ENCODE assay signal across 14 mouse cellular contexts in the genomic region with DNA sequence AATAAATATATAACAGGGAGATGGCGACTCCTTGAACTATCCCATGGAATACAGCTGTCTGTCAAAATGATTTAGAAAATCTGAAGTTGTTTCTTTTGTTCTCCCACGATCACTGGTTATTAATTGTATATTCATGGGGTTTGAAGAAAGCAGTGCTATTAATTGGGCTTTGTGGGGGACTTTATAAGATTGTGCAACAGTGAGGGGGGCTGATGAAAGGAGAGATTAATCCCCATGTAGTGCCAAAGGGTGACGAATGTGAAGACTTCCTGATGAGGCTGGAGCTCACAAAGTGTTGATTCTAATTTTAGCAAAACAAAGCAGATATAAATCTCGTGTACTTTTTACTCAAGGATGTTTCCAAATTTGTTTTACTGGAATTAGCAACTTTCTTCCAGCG.
"Had no signal": no experiment of that assay in that cellular context is flagged by ENCODE, and none has a peak within 500 bp of the region (broad histone marks: within the 10 kb centered on the region; RNA-seq: fewer than 3 reads in every experiment).

No protein-coding gene starts in this region.

- H3K27ac ChIP-seq: midbrain, embryonic 10.5 days; midbrain, embryonic 12.5 days; midbrain, embryonic 15.5 days; neural tube, embryonic 12.5 days had no signal

- H3K4me2 ChIP-seq: lung, embryonic 14.5 days; midbrain, embryonic 12.5 days; midbrain, embryonic 15.5 days; neural tube, embryonic 12.5 days had no signal

- H3K27me3 ChIP-seq: midbrain, embryonic 12.5 days; midbrain, embryonic 15.5 days; neural tube, embryonic 12.5 days had no signal

- H3K9ac ChIP-seq: lung, embryonic 14.5 days; midbrain, embryonic 12.5 days; midbrain, embryonic 15.5 days; neural tube, embryonic 12.5 days had no signal

- H3K4me1 ChIP-seq: midbrain, embryonic 10.5 days; midbrain, embryonic 12.5 days; midbrain, embryonic 15.5 days; neural tube, embryonic 12.5 days had no signal

- ATAC-seq: midbrain, embryonic 15.5 days had no signal

- H3K36me3 ChIP-seq: midbrain, embryonic 10.5 days; midbrain, embryonic 12.5 days; midbrain, embryonic 15.5 days; neural tube, embryonic 12.5 days had no signal

- DNase-seq: lung, adult 18-20 months; lung, embryonic 14.5 days; lung, postnatal 10 days; lung, postnatal 4 days; right cerebral cortex, postnatal 14 days; right cerebral cortex, postnatal 4 days; spleen, adult 18-20 months; thymus, adult 18-20 months; thymus, postnatal 14 days; thymus, postnatal 36 days had no signal

- H3K4me3 ChIP-seq: midbrain, embryonic 10.5 days; midbrain, embryonic 12.5 days; midbrain, embryonic 15.5 days; neural tube, embryonic 12.5 days had no signal

- H3K9me3 ChIP-seq: midbrain, embryonic 15.5 days; neural tube, embryonic 12.5 days had no signal
